Mouse (Mus musculus): ENCODE data around the gene Mmab. TPM values are rescaled to one million over a fixed set of nuclear protein-coding genes. Genes with fewer than 3 reads are reported as not detected.

The Mmab gene
- total RNA-seq, 2 experiments from 2014 or later: 30.9 TPM

DNA sequence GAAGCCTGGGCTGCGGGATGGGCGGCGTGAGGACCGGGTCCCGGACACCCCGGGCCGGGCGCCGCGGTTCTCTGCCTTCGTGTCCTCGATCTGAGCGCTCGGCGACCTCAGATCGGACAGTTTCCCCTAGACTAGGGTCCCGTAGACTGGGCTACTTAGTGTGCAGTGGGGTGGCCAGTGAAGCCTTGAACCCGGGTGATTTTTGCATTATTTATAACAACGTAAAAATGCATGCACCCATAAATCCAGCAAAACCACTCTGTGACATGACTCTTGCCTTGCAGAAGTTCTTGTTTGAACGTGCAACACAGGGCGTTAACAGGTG lies 470 bp upstream of the Mmab start:
- no peak for DNase-seq (ENCODE audit: extremely low spot score in 1 of 2, low spot score in 2 of 2)
- intact Hi-C loops (cut with DNase I): no loop called here

DNA sequence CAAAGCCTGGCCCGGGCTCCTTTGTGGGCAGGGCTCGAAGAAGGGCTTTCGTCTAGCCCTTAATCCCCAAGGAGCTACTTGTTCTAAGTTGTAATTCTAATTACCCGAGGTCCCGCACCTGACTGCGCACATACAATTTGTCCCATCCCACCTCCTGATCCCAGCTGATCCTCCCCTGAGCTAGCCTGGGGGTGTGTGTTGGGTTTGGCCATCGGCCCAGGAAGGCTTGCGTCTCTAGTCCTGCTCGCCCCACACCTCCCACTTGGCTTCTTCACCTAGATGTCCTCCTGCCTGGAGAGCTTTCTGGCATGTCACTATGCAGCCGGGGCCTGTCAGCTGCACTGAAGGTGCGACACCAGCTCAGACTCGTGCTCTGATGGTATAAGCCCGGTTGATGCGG lies 8.3 kb downstream of the Mmab start:
- intact Hi-C loops (cut with DNase I): no loop called here
- no peak for DNase-seq (ENCODE audit: extremely low spot score in 1 of 2, low spot score in 2 of 2)

GRCm38 (mm10) chr5:114434359-114434758 lies 9.5 kb downstream of the Mmab start:
- DNase-seq (ENCODE audit: extremely low spot score in 1 of 2, low spot score in 2 of 2): no peak
- intact Hi-C loops (cut with DNase I): no loop called here

DNA sequence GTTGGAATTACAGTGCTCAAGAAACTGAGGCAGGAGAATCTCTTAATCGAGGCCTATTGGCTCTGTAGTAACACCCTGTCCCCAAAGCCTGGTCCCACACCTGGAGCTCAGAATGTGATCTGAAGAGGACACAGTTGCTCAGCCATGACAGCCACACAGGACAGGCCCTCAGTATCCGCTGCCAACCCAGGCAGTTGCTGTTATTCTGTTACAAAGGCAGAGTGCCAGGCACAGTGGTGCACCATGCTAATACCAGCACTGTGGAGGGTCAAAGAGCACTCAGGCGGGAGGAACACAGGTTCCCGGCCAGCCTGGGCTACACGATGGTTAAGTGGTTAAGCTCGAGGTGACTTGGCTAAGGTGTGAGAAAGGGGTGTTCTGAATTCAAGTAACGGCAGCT lies 14.1 kb downstream of the Mmab start:
- no peak for DNase-seq (ENCODE audit: extremely low spot score in 1 of 2, low spot score in 2 of 2)
- intact Hi-C loops (cut with DNase I): no loop called here

GRCm38 (mm10) chr5:114428621-114429020 lies 15.2 kb downstream of the Mmab start:
- intact Hi-C loops (cut with DNase I): no loop called here
- no peak for DNase-seq (ENCODE audit: extremely low spot score in 1 of 2, low spot score in 2 of 2)

GRCm38 (mm10) chr5:114426732-114427131 lies 17.1 kb downstream of the Mmab start:
- DNase-seq (ENCODE audit: extremely low spot score in 1 of 2, low spot score in 2 of 2): peak in 1 of 2 experiments; percentile 63
- intact Hi-C loops (cut with DNase I): no loop called here

GRCm38 (mm10) chr5:114423961-114424360 lies 19.9 kb downstream of the Mmab start:
- no peak for DNase-seq (ENCODE audit: extremely low spot score in 1 of 2, low spot score in 2 of 2)

GRCm38 (mm10) chr5:114422591-114422990 lies 21.3 kb downstream of the Mmab start:
- DNase-seq (ENCODE audit: extremely low spot score in 1 of 2, low spot score in 2 of 2): no peak
- intact Hi-C loops (cut with DNase I): no loop called here

More at GRCm38 (mm10) chr5:114423961-114424360, 19.9 kb downstream of the Mmab start:
- intact Hi-C loops (cut with DNase I): no loop called here

DNA sequence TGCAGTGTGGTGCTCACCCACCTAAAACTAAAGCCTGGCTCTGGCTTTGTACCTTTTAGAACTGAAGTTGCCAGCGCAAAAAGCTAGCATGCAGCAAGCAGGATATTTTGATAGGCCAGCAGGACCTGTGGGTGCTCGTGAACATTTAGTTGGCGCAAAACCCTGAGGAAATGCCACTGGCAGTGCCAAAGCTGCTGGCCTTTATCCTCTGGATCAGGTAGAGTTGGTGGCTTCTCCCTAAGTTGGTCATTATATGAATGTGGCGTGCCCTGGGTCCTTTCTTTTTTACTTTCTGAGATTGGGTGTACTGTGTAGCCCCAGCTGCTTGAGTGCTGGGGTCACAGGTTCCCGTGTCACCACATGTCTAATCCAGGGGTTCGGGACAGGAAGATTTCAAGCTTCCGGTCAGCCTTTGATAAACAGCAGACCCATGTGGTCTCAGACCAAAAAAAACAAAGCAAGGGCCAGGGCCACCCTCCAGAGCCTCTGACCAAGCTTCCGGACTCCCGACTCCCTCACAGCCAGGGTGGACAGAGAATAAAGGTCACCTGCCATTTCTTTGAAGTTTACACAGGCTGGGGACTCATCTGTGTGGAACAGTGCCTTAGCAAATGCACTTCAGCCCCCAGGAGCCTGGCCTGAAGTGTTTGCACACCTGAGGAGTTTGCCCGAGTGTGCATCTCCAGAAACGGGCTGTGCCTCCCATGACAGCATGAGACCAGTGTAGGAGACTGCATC lies 22.1 kb downstream of the Mmab start:
- DNase-seq (ENCODE audit: extremely low spot score in 1 of 2, low spot score in 2 of 2): no peak
- intact Hi-C loops (cut with DNase I): no loop called here

- DNase-seq (ENCODE audit: extremely low spot score in 1 of 2, low spot score in 2 of 2): no peak
- intact Hi-C loops (cut with DNase I): no loop called here
Observed at GRCm38 (mm10) chr5:114418541-114418940, 25.3 kb downstream of the Mmab start.

DNA sequence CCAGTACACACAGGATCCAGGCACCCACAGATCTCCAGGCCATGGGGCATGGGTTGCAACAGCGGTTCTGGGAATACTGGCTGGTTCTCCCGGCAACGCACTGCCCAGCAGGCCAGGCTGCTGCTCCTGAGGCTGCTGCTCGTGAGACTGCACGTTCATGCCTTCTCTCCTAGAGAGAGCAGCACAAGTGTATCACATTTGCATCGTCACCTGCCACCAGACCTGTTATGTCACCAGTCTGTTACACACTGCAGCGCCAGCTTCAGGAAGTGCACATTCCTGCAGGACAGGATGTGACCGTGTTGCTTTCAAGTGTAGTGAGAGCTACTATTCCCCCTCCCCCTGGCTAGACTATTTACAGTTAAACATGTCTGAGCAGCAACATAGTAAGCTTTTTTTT lies 27.0 kb downstream of the Mmab start:
- intact Hi-C loops (cut with DNase I): no loop called here
- DNase-seq (ENCODE audit: extremely low spot score in 1 of 2, low spot score in 2 of 2): no peak

- intact Hi-C loops (cut with DNase I): no loop called here
- DNase-seq (ENCODE audit: extremely low spot score in 1 of 2, low spot score in 2 of 2): no peak
Observed at GRCm38 (mm10) chr5:114415606-114416005, 28.3 kb downstream of the Mmab start.

DNA sequence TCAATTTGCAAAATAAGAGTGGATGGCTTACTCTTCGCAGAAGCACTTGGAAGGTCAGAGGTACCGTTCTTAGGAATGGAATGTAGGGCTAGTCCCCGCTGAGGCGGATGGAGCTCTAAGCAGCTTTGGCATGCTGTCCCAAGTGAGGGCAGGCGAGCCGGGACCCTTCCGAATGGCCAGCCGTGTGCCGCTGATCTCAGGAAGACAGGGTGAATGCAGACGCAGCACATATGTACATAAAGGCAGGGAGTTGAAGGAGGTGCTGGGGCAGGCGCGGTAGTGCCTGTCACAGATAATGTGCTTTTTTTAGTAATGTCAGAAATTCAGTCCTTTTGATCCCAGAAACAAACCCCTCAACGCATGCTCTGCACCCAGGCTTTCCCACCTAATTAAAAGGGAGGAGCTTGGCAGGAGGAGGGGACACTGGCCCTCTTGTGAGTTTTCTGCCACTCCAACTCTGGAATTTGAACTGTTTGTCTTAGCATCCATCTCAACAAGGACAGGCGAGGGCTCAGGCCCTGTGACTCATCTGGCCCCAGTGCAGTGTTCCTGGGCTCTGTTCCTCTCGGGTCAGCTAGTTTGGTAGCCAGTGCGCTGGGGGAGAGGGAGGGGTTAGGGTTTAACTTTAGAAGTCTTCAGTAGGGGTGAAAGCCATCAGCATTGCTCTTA lies 30.7 kb downstream of the Mmab start:
- DNase-seq (ENCODE audit: extremely low spot score in 1 of 2, low spot score in 2 of 2): no peak
- intact Hi-C loops (cut with DNase I): no loop called here

DNA sequence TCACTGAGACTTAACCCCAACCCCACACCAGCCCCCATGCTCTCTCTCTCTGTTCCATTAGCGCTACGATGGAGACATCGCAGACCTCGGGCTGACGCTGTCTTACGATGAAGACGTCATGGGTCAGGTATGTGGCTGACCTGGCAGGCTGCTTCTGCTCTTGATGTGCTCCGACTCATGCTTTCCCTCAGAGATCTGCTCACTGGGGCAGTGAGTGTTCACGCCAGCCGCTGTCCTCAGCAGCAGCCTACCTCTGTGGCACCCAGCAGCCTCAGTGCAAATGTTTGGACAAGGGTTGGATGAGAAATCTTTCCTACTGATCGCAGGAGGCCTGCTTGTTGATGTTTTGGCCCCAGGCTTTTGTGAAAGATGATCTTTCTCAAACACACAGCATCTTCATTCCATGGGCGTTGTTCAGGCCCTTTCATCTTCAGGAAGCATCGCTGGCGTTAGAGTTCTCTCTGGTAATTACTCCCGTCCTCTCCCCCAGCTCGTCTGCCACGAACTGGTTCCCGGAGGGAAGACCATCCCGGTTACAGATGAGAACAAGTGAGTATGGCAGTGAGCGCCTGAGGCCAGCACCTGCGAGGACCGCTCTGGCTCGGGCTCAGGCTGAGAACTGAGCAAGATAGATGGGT lies 31.4 kb downstream of the Mmab start:
- DNase-seq (ENCODE audit: extremely low spot score in 1 of 2, low spot score in 2 of 2): no peak
- intact Hi-C loops (cut with DNase I): no loop called here

DNA sequence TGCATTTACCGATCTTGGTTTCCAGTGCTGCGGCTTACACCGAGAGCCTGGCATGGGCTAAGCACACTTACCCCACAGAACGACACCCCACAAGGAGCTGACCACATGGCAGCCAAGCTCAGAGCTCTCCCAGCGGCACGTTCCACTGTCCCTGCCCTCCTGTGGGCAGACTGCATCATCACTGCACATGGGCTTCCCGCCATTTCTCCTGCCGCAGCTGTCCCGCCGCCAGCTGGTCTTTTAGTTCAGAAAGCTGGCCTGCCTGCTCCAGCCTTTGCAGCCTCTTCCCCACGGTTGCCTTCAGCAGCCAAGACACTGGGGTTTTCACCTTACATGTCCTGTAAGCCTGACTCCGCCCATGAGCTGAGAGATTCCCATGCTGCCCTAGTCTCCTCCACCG lies 33.4 kb downstream of the Mmab start:
- intact Hi-C loops (cut with DNase I): no loop called here
- DNase-seq (ENCODE audit: extremely low spot score in 1 of 2, low spot score in 2 of 2): no peak

- intact Hi-C loops (cut with DNase I): no loop called here
- no peak for DNase-seq (ENCODE audit: extremely low spot score in 1 of 2, low spot score in 2 of 2)
Observed at GRCm38 (mm10) chr5:114408846-114409245, 35.0 kb downstream of the Mmab start.

DNA sequence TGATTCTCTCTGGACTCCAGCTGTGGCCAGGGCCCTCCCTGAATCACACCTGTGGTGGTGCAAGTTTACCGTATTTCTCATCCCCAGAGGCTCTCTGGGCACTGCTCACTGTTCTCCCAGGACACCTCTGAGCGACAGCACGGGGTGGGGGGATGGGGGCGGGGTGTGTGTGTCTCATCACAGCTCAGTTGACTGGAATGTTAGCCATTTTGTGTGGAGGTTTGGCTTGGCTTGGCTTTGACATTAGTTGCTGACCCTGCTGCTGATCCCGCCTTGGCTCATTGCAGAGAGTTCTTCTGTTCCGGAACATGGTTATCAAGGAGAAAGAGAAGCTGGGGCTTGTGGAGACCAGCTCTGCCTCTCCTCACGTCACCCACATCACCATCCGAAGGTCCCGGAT lies 36.0 kb downstream of the Mmab start:
- no peak for DNase-seq (ENCODE audit: extremely low spot score in 1 of 2, low spot score in 2 of 2)
- intact Hi-C loops (cut with DNase I): no loop called here

DNA sequence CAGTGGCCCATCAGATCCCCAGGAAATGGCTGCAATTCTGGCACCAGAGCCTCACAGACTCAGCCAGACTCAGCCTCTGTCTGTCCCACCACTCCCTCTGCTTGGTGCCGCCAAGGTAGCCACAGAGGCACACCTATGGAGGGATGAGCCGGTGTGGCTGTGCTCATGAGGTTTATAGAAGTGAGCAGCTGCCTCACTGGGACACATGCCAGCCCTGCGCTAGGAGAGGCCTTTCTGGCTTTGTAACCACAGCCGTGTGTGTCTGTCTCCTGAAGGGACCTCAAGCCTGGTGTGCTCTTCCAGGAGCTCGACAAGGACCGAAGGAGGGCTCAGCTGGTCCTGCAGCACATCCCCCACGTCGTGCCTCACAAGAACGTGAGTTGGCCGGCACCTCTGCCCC lies 36.6 kb downstream of the Mmab start:
- DNase-seq (ENCODE audit: extremely low spot score in 1 of 2, low spot score in 2 of 2): no peak
- intact Hi-C loops (cut with DNase I): no loop called here

GRCm38 (mm10) chr5:114406592-114406991 lies 37.3 kb downstream of the Mmab start:
- intact Hi-C loops (cut with DNase I): no loop called here
- DNase-seq (ENCODE audit: extremely low spot score in 1 of 2, low spot score in 2 of 2): no peak

DNA sequence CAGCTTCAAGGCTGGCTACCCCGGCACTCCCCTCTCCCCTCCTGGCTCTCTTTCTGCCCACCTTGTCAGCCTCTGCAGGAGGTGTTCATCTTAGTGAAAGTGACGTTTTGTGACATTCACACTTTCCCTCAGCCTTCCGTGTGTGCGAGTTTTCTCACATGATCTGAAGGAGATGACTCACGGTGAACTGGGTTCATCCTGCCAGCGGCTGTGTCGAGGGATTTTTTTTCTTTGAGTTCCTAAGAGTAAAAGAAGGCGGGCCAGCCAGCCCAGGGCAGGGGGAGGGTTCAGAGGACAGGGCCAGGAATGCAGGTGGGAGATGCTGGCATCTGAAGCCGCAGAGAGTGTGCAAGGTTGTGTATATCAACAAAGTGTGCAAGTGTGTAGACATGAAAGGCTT lies 50.7 kb downstream of the Mmab start:
- intact Hi-C loops (cut with DNase I): no loop called here
- no peak for DNase-seq (ENCODE audit: extremely low spot score in 1 of 2, low spot score in 2 of 2)

Data from left cerebral cortex, postnatal 10 days (tissue).